Mouse (Mus musculus): Measurements from ENCODE around the gene Fam83c. TPM values are rescaled to one million over a fixed set of nuclear protein-coding genes. Genes with fewer than 3 reads are reported as not detected.

Gene Fam83c
- polyA plus RNA-seq, 1 experiment from 2014 or later: 0.07 TPM

DNA sequence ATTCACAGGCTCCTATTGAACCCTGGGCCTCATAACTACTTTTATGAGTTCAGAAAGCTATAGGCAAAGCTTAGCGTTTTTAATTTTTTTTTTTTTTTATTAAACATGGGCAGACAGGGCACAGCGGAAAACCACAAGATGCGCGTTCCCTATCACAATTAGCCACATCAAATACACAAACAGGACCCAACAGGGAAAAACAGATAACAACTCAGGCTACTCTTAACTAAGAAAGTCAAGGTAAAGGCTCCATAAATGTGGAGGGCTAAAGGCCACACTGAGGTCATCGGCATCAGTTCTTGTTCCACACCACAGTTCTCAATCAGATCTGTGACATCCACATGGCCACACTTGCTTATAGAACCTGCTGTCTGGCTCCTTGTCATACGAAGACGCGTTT lies 33.7 kb upstream of the Fam83c start:
- ATAC-seq (ENCODE audit: insufficient number of reproducible peaks, insufficient read depth, low FRiP score, low read depth): no peak
- H3K27ac ChIP-seq (replicated peaks in 1 of 2; ENCODE audit: control insufficient read depth in 1 of 2, insufficient read depth in 1 of 2, low read depth in 2 of 2, low read length in 2 of 2): no peak overlapping the region
- no peaks in the 10 kb centered on the region for H3K4me1 ChIP-seq (ENCODE audit: control insufficient read depth in 2 of 2, insufficient read depth in 2 of 2, low read length in 2 of 2)
- WGBS: 94% methylated on average over 8 of the region's 8 CpGs
- no peaks in the 10 kb centered on the region for H3K9me3 ChIP-seq (ENCODE audit: control insufficient read depth, low read length)
- no peak overlapping the region for H3K9ac ChIP-seq (ENCODE audit: low read length)
- no peak overlapping the region for H3K4me3 ChIP-seq (ENCODE audit: control insufficient read depth in 1 of 2, insufficient read depth in 1 of 2, low read depth in 1 of 2, low read length in 2 of 2)
- peaks cover 44% of the 10 kb centered on the region for H3K36me3 ChIP-seq (ENCODE audit: control insufficient read depth, insufficient read depth, low read length)
- no peaks in the 10 kb centered on the region for H3K27me3 ChIP-seq (ENCODE audit: control insufficient read depth, insufficient read depth, low read length)
- H3K4me2 ChIP-seq (ENCODE audit: low read length): no peak overlapping the region

DNA sequence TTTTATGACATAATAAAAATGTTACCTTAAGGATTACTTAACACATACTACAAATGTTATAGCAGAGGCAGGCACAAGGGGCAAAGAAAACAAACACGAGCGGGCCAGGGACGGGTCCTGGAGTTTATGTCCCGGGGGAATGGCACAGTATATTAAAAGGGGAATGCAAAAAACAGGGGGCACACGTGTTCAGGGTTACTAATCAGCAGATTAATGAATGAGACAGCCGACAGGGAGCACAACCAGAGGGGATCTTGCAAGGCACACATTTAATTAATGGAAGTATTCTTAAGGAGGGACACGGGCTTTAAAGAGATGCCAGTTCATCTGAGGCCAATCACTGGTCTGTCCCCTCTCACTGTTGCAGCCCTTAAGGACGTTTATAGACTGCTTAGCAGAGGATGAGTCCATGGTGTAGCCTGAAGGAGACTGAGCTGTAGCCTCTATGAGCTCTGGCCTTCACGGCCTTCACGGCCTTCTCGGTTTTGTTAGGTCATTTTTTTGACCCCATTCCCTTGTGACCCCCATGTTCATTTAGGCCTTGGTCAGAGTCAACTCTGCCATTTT lies 28.7 kb upstream of the Fam83c start:
- ATAC-seq (ENCODE audit: insufficient number of reproducible peaks, insufficient read depth, low FRiP score, low read depth): no peak
- no peak overlapping the region for H3K4me3 ChIP-seq (ENCODE audit: control insufficient read depth in 1 of 2, insufficient read depth in 1 of 2, low read depth in 1 of 2, low read length in 2 of 2)
- 82% methylated on average over 11 of the region's 11 CpGs for WGBS
- peaks cover 20% of the 10 kb centered on the region for H3K36me3 ChIP-seq (ENCODE audit: control insufficient read depth, insufficient read depth, low read length)
- H3K27me3 ChIP-seq (ENCODE audit: control insufficient read depth, insufficient read depth, low read length): no peaks in the 10 kb centered on the region
- H3K4me2 ChIP-seq (ENCODE audit: low read length): no peak overlapping the region
- no peak overlapping the region for H3K9ac ChIP-seq (ENCODE audit: low read length)
- no peak overlapping the region for H3K27ac ChIP-seq (replicated peaks in 1 of 2; ENCODE audit: control insufficient read depth in 1 of 2, insufficient read depth in 1 of 2, low read depth in 2 of 2, low read length in 2 of 2)
- no peaks in the 10 kb centered on the region for H3K4me1 ChIP-seq (ENCODE audit: control insufficient read depth in 2 of 2, insufficient read depth in 2 of 2, low read length in 2 of 2)
- H3K9me3 ChIP-seq (ENCODE audit: control insufficient read depth, low read length): no peaks in the 10 kb centered on the region

DNA sequence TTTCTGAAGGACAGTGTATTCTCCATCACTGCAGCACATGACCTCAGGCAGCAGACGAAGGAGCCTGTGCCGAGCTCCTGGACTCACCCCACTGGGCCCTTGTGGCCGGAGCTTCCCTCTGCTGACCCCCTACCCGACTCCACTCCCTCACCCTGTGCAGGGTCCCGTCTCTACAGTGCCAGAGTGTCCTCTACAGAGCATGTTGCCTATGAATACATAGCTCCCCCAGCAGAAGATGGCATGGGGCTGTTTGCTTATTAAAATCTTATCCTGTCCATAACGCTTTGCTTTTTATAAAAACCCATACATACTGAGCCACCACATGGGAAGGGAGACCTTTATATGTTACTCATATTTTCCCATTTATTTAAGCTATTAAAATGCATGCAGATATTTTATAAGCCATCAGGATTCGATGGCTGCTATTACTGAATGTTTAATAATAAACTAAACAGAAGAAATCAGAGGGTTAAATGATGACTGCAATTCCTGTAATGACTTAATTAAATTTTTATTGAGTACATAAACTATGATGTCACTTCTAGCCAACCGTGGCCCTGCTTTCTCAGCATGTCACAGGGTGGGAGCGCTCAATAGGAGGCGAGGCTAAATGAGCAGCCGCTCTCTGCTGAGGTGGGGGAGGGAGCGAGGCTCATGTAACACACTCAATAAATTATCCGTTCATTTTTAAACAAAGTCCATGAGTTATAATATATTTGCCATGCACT lies 28.1 kb upstream of the Fam83c start:
- H3K27ac ChIP-seq (replicated peaks in 1 of 2; ENCODE audit: control insufficient read depth in 1 of 2, insufficient read depth in 1 of 2, low read depth in 2 of 2, low read length in 2 of 2): no peak overlapping the region
- 87% methylated on average over 13 of the region's 13 CpGs for WGBS
- H3K36me3 ChIP-seq (ENCODE audit: control insufficient read depth, insufficient read depth, low read length): peaks cover 23% of the 10 kb centered on the region
- H3K27me3 ChIP-seq (ENCODE audit: control insufficient read depth, insufficient read depth, low read length): no peaks in the 10 kb centered on the region
- H3K4me1 ChIP-seq (ENCODE audit: control insufficient read depth in 2 of 2, insufficient read depth in 2 of 2, low read length in 2 of 2): no peaks in the 10 kb centered on the region
- no peaks in the 10 kb centered on the region for H3K9me3 ChIP-seq (ENCODE audit: control insufficient read depth, low read length)
- no peak overlapping the region for H3K4me2 ChIP-seq (ENCODE audit: low read length)
- H3K4me3 ChIP-seq (ENCODE audit: control insufficient read depth in 1 of 2, insufficient read depth in 1 of 2, low read depth in 1 of 2, low read length in 2 of 2): no peak overlapping the region
- no peak overlapping the region for H3K9ac ChIP-seq (ENCODE audit: low read length)
- no peak for ATAC-seq (ENCODE audit: insufficient number of reproducible peaks, insufficient read depth, low FRiP score, low read depth)

DNA sequence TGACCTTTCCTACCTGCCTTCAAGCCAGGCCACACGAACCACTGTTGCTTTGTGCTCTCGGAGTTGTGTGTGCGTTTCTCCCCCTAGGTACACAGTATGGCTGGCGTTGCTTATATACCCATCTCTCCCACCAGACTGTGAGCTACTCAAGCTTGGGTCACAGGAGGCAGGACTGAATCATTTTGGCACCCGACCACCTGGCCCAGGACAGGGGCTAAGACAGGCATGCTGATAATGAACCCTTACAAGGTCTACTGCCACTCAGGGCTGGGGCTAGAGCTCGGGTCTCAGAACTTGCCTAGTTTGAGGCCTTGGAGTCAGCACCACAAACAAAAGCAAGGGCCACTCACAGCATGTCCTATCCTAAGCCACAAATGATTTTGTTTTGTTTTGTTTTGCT lies 26.9 kb upstream of the Fam83c start:
- H3K27ac ChIP-seq (replicated peaks in 1 of 2; ENCODE audit: control insufficient read depth in 1 of 2, insufficient read depth in 1 of 2, low read depth in 2 of 2, low read length in 2 of 2): no peak overlapping the region
- peaks cover 33% of the 10 kb centered on the region for H3K36me3 ChIP-seq (ENCODE audit: control insufficient read depth, insufficient read depth, low read length)
- ATAC-seq (ENCODE audit: insufficient number of reproducible peaks, insufficient read depth, low FRiP score, low read depth): no peak
- WGBS: 88% methylated on average over 6 of the region's 6 CpGs
- no peaks in the 10 kb centered on the region for H3K9me3 ChIP-seq (ENCODE audit: control insufficient read depth, low read length)
- no peak overlapping the region for H3K9ac ChIP-seq (ENCODE audit: low read length)
- no peak overlapping the region for H3K4me3 ChIP-seq (ENCODE audit: control insufficient read depth in 1 of 2, insufficient read depth in 1 of 2, low read depth in 1 of 2, low read length in 2 of 2)
- H3K27me3 ChIP-seq (ENCODE audit: control insufficient read depth, insufficient read depth, low read length): no peaks in the 10 kb centered on the region
- no peaks in the 10 kb centered on the region for H3K4me1 ChIP-seq (ENCODE audit: control insufficient read depth in 2 of 2, insufficient read depth in 2 of 2, low read length in 2 of 2)
- H3K4me2 ChIP-seq (ENCODE audit: low read length): no peak overlapping the region

DNA sequence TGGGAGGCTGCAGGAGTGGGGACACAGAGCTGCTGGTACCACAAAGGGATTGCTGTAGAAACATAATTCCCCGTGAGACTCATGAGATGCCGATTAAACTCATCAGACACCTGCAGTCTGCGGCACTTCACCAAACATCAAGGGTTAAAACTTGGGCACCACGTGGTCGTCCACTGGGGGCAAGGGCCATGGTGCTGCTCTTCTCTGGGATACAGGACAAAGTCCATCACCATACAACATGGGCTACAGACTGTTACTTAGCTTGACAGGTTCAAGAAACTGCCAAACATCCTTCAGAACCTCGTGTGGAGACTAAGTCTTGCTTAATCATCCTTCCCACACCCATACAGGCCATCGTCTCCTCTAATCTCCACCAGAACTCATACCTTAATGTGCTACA lies 25.4 kb upstream of the Fam83c start:
- Histone ChIP-seq H3K27ac (replicated peaks in 1 of 2; ENCODE audit: control insufficient read depth in 1 of 2, insufficient read depth in 1 of 2, low read depth in 2 of 2, low read length in 2 of 2) (no peak overlapping the region), H3K4me1 (ENCODE audit: control insufficient read depth in 2 of 2, insufficient read depth in 2 of 2, low read length in 2 of 2) (no peaks in the 10 kb centered on the region), H3K4me3 (ENCODE audit: control insufficient read depth in 1 of 2, insufficient read depth in 1 of 2, low read depth in 1 of 2, low read length in 2 of 2) (no peak overlapping the region), H3K27me3 (ENCODE audit: control insufficient read depth, insufficient read depth, low read length) (no peaks in the 10 kb centered on the region), H3K36me3 (ENCODE audit: control insufficient read depth, insufficient read depth, low read length) (peaks cover 47% of the 10 kb centered on the region), H3K4me2 (ENCODE audit: low read length) (no peak overlapping the region), H3K9me3 (ENCODE audit: control insufficient read depth, low read length) (no peaks in the 10 kb centered on the region), H3K9ac (ENCODE audit: low read length) (no peak overlapping the region)
- ATAC-seq (ENCODE audit: insufficient number of reproducible peaks, insufficient read depth, low FRiP score, low read depth): no peak
- 85% methylated on average over 7 of the region's 7 CpGs for WGBS

DNA sequence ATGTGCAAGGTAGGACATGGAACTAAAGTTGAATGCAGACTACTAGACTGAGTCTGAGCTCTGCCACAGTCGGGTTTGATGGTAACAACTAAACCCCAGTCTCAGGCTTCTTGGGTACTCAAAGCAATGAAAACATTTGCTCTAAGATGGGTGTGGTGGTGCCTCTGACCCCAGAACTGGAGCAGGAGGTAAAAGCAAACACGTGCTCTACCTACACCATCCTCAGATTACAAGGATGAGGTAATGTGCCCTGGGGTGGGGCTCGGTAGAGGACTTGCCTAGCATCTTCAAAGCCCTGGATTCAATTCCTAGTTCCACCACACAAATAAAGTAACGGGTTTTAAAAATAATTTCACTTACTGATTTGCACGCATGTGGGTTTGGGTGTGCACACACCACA lies 17.9 kb upstream of the Fam83c start:
- 93% methylated on average over 5 of the region's 5 CpGs for WGBS
- Histone ChIP-seq H3K4me3 (ENCODE audit: control insufficient read depth in 1 of 2, insufficient read depth in 1 of 2, low read depth in 1 of 2, low read length in 2 of 2) (no peak overlapping the region), H3K27ac (replicated peaks in 1 of 2; ENCODE audit: control insufficient read depth in 1 of 2, insufficient read depth in 1 of 2, low read depth in 2 of 2, low read length in 2 of 2) (no peak overlapping the region), H3K9me3 (ENCODE audit: control insufficient read depth, low read length) (no peaks in the 10 kb centered on the region), H3K36me3 (ENCODE audit: control insufficient read depth, insufficient read depth, low read length) (peaks cover 88% of the 10 kb centered on the region), H3K4me1 (ENCODE audit: control insufficient read depth in 2 of 2, insufficient read depth in 2 of 2, low read length in 2 of 2) (no peaks in the 10 kb centered on the region), H3K9ac (ENCODE audit: low read length) (no peak overlapping the region), H3K27me3 (ENCODE audit: control insufficient read depth, insufficient read depth, low read length) (no peaks in the 10 kb centered on the region), H3K4me2 (ENCODE audit: low read length) (no peak overlapping the region)
- ATAC-seq (ENCODE audit: insufficient number of reproducible peaks, insufficient read depth, low FRiP score, low read depth): no peak

DNA sequence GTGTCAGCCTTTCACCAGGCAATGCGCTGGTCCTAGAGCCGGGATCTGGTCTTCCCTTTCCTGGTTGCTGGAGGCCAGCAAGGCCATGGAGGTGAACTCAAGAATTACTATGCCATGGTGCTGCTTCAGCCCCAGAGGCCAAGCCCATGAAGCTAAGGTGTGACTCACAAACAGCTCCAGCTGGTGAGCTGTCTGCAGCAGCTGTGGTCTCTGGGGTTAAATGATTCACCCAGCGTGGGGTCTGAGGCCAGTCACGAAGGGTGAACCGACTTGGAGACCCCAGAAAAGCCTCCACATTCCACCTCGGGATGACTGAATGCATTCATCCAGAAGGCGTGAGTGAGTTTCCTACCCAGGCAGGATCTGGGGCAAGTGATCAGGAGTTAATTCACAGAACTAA lies 15.5 kb upstream of the Fam83c start:
- no peak for ATAC-seq (ENCODE audit: insufficient number of reproducible peaks, insufficient read depth, low FRiP score, low read depth)
- H3K27ac ChIP-seq (replicated peaks in 1 of 2; ENCODE audit: control insufficient read depth in 1 of 2, insufficient read depth in 1 of 2, low read depth in 2 of 2, low read length in 2 of 2): no peak overlapping the region
- H3K9ac ChIP-seq (ENCODE audit: low read length): no peak overlapping the region
- H3K4me2 ChIP-seq (ENCODE audit: low read length): no peak overlapping the region
- no peaks in the 10 kb centered on the region for H3K27me3 ChIP-seq (ENCODE audit: control insufficient read depth, insufficient read depth, low read length)
- 84% methylated on average over 7 of the region's 7 CpGs for WGBS
- H3K4me3 ChIP-seq (ENCODE audit: control insufficient read depth in 1 of 2, insufficient read depth in 1 of 2, low read depth in 1 of 2, low read length in 2 of 2): no peak overlapping the region
- no peaks in the 10 kb centered on the region for H3K9me3 ChIP-seq (ENCODE audit: control insufficient read depth, low read length)
- peaks cover 89% of the 10 kb centered on the region for H3K36me3 ChIP-seq (ENCODE audit: control insufficient read depth, insufficient read depth, low read length)
- H3K4me1 ChIP-seq (ENCODE audit: control insufficient read depth in 2 of 2, insufficient read depth in 2 of 2, low read length in 2 of 2): no peaks in the 10 kb centered on the region

DNA sequence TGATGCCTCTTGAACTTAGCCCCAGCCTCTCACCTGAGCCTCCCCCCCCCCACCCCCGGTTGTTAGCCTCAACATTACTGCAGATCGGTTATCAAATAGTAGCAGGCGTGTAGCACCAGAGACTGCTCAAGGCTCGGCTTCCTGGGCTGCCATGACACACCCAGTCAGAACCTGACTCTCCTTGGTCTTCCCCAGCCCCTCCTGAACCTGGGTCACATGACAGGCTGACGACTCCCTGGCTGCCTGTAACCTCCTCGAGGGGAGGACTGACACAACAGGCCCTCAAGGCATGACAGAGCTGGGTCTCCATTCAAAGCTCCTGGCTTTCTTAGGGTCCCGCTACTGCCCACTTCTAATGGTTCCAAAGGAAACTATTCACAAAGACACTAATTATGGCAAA lies 14.8 kb upstream of the Fam83c start:
- no peaks in the 10 kb centered on the region for H3K4me1 ChIP-seq (ENCODE audit: control insufficient read depth in 2 of 2, insufficient read depth in 2 of 2, low read length in 2 of 2)
- peaks cover 91% of the 10 kb centered on the region for H3K36me3 ChIP-seq (ENCODE audit: control insufficient read depth, insufficient read depth, low read length)
- H3K4me2 ChIP-seq (ENCODE audit: low read length): no peak overlapping the region
- H3K4me3 ChIP-seq (ENCODE audit: control insufficient read depth in 1 of 2, insufficient read depth in 1 of 2, low read depth in 1 of 2, low read length in 2 of 2): no peak overlapping the region
- H3K9ac ChIP-seq (ENCODE audit: low read length): no peak overlapping the region
- 66% methylated on average over 7 of the region's 7 CpGs for WGBS
- H3K27me3 ChIP-seq (ENCODE audit: control insufficient read depth, insufficient read depth, low read length): no peaks in the 10 kb centered on the region
- H3K27ac ChIP-seq (replicated peaks in 1 of 2; ENCODE audit: control insufficient read depth in 1 of 2, insufficient read depth in 1 of 2, low read depth in 2 of 2, low read length in 2 of 2): no peak overlapping the region
- no peak for ATAC-seq (ENCODE audit: insufficient number of reproducible peaks, insufficient read depth, low FRiP score, low read depth)
- H3K9me3 ChIP-seq (ENCODE audit: control insufficient read depth, low read length): no peaks in the 10 kb centered on the region
